Mouse (Mus musculus) kidney, adult 9 months (tissue): Measurements from ENCODE around the gene Adam17.
A peak's percentile ranks its signal among the peaks of the same experiment; 100 is the strongest.

Experiments used
- DNase-seq: peaks from one replicate; pipeline ENCODE4 v3.0.0; 2022

Adam17 gene

GRCm38 (mm10) chr12:21353681-21354080 is 19.8 kb downstream of the Adam17 start:
- DNase-seq: no peak

GRCm38 (mm10) chr12:21350113-21350876 is 23.1 kb downstream of the Adam17 start:
- no peak for DNase-seq

GRCm38 (mm10) chr12:21346972-21347371 is 26.5 kb downstream of the Adam17 start:
- no peak for DNase-seq

- DNase-seq: no peak
These were observed 32.8 kb downstream of the Adam17 start for GRCm38 (mm10) chr12:21340674-21341073.

GRCm38 (mm10) chr12:21337171-21337570 is 36.3 kb downstream of the Adam17 start:
- DNase-seq: no peak

- DNase-seq: peak; percentile 5
These were observed 37.6 kb downstream of the Adam17 start for GRCm38 (mm10) chr12:21335869-21336268.

- no peak for DNase-seq
These were observed 39.7 kb downstream of the Adam17 start for GRCm38 (mm10) chr12:21333766-21334165.

- DNase-seq: no peak
These were observed 40.4 kb downstream of the Adam17 start for GRCm38 (mm10) chr12:21333021-21333420.

- no peak for DNase-seq
These were observed 41.7 kb downstream of the Adam17 start for GRCm38 (mm10) chr12:21331711-21332110.

- DNase-seq: no peak
These were observed 42.4 kb downstream of the Adam17 start for GRCm38 (mm10) chr12:21330961-21331576.

- DNase-seq: no peak
These were observed 43.6 kb downstream of the Adam17 start for GRCm38 (mm10) chr12:21329661-21330400.

GRCm38 (mm10) chr12:21326325-21326724 is 47.1 kb downstream of the Adam17 start:
- DNase-seq: no peak

GRCm38 (mm10) chr12:21325266-21325665 is 48.2 kb downstream of the Adam17 start:
- no peak for DNase-seq

- DNase-seq: no peak
These were observed 49.3 kb downstream of the Adam17 start for GRCm38 (mm10) chr12:21324101-21324500.

GRCm38 (mm10) chr12:21322856-21323255 is 50.6 kb downstream of the Adam17 start:
- no peak for DNase-seq

- DNase-seq: no peak
These were observed 51.1 kb downstream of the Adam17 start for GRCm38 (mm10) chr12:21322296-21322695.

GRCm38 (mm10) chr12:21321170-21321569 is 52.3 kb downstream of the Adam17 start:
- DNase-seq: peak; percentile 89

- peak; percentile 75 for DNase-seq
These were observed 53.1 kb downstream of the Adam17 start for GRCm38 (mm10) chr12:21320317-21320716.

- DNase-seq: peak; percentile 84
These were observed 55.1 kb downstream of the Adam17 start for GRCm38 (mm10) chr12:21318143-21318895.

GRCm38 (mm10) chr12:21316869-21317265 is 56.6 kb downstream of the Adam17 start:
- DNase-seq: peak; percentile 48

- DNase-seq: peak; percentile 91
These were observed 57.2 kb downstream of the Adam17 start, which contains the start of gene Iah1 for GRCm38 (mm10) chr12:21315923-21316868. Gene Iah1 (plus strand): TSS chr12:21316389.

GRCm38 (mm10) chr12:21312201-21312600 is 61.2 kb downstream of the Adam17 start:
- no peak for DNase-seq
